Mouse (Mus musculus): Measurements from ENCODE around the gene Upp1. TPM values are rescaled to one million over a fixed set of nuclear protein-coding genes. Genes with fewer than 3 reads are reported as not detected.
A peak's percentile ranks its signal among the peaks of the same experiment; 100 is the strongest.
"Not testable (repeated sequence)": the region's sequence is repeated elsewhere in the genome, so short reads cannot be mapped to it uniquely, and the experiment has no call there.

The Upp1 gene
- polyA plus RNA-seq, 1 experiment from 2014 or later: 3.2 TPM

DNA sequence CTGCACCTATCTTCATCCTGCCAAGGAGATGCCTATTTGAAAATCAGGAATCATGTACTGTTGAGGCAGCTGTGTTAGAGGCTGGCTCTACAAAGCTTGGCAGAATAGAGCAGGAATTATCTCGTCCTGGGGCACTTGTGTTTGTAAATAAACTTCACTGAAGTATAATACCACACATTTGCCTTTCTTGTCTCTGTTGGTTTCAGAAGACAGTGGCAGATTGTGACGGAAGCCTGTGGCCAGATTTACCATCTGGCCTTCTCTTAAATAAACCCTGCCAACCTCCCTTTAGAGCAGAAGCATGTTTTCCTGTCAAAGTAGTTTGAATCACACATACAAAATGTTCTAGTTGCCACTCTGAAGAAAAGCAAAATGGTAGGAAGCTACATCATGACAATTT, 10.2 kb downstream of the Upp1 start:
- H3K4me1 ChIP-seq: no peaks in the 10 kb centered on the region
- no peak overlapping the region for H3K9ac ChIP-seq
- no peaks in the 10 kb centered on the region for H3K9me3 ChIP-seq (replicated peaks)
- WGBS: 57% methylated on average over 2 of the region's 2 CpGs
- no peaks in the 10 kb centered on the region for H3K36me3 ChIP-seq (ENCODE audit: poor library complexity, severe bottlenecking)
- H3K27me3 ChIP-seq: no peaks in the 10 kb centered on the region
- no peak overlapping the region for H3K27ac ChIP-seq
- no peak overlapping the region for H3K4me2 ChIP-seq
- ATAC-seq: peak; percentile 61; the same call in 1 of the 2 replicates
- no peak overlapping the region for H3K4me3 ChIP-seq

DNA sequence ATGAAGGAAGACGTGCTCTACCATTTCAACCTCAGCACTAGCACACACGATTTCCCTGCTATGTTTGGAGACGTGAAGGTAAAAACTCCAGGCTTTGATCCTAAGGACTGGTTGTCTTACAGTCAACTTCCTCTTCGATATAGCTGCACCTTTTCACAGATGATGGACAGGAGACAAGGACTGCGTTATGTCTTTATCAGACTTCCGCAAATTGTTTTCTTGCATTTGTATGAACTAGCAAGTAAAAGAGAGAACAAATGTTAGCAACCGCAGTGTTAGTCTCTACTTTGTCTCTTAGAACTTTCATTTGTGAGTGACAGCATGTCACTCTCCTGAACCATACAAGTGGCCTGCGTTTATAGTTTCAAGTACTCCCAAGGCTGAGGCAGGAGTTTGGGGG, 11.6 kb downstream of the Upp1 start:
- no peak overlapping the region for H3K4me2 ChIP-seq
- no peaks in the 10 kb centered on the region for H3K9me3 ChIP-seq (replicated peaks)
- H3K27ac ChIP-seq: no peak overlapping the region
- no peaks in the 10 kb centered on the region for H3K4me1 ChIP-seq
- H3K27me3 ChIP-seq: no peaks in the 10 kb centered on the region
- H3K9ac ChIP-seq: no peak overlapping the region
- H3K36me3 ChIP-seq (ENCODE audit: poor library complexity, severe bottlenecking): no peaks in the 10 kb centered on the region
- WGBS: 94% methylated on average over 8 of the region's 8 CpGs
- ATAC-seq: no peak
- no peak overlapping the region for H3K4me3 ChIP-seq

DNA sequence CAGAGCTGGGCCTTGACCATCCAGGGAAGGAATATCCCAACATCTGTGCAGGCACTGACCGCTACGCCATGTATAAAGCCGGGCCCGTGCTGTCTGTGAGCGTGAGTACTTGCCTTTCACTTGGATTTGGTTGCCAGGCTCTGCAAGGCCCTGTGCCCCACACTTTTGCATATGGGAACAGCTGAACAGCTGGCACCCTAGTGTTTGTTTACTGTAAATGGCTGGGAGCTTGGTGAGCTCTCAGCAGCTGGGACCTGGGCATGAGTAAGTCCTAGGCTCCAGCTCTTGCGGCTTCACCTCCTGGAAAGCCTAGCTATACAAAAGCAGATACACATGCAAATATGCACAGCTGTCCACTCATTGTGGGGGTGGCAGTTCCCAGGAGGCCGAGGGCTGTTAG, 13.8 kb downstream of the Upp1 start:
- H3K27me3 ChIP-seq: no peaks in the 10 kb centered on the region
- no peaks in the 10 kb centered on the region for H3K36me3 ChIP-seq (ENCODE audit: poor library complexity, severe bottlenecking)
- no peak overlapping the region for H3K4me3 ChIP-seq
- H3K27ac ChIP-seq: no peak overlapping the region
- no peaks in the 10 kb centered on the region for H3K4me1 ChIP-seq
- H3K9me3 ChIP-seq (replicated peaks): no peaks in the 10 kb centered on the region
- WGBS: 81% methylated on average over 7 of the region's 7 CpGs
- H3K9ac ChIP-seq: no peak overlapping the region
- ATAC-seq: no peak
- H3K4me2 ChIP-seq: no peak overlapping the region

DNA sequence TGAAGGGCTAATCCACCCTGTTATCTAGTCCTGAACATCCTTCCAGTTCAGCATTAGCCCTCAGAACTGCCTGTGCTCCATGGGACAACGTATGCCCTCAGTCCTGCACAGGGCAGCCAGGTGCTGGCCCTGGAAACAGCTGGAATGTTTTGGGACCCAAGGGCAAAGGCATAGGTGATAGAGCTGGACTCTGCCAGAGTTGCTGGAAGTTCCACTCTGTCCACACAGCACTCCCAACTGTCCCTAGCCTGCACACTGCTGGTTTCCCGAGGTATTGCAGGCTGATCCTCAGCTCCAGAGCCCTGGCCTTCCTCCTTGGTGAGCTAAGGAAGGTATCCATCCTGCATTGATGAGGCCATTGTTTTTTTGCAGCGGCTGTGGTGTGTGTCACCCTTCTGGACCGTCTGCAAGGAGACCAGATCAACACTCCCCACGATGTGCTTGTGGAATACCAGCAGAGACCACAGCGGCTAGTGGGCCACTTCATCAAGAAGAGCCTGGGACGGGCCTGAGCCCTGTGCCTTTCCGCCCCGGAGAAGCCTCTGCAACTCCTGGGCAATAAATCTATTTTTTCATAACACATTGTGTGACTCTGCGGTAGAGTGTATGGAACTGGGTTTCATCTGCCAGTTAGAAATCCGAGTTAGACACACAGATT, 17.8 kb downstream of the Upp1 start:
- H3K27ac ChIP-seq: no peak overlapping the region
- H3K27me3 ChIP-seq: no peaks in the 10 kb centered on the region
- no peak overlapping the region for H3K4me3 ChIP-seq
- WGBS: 72% methylated on average over 11 of the region's 11 CpGs
- no peaks in the 10 kb centered on the region for H3K36me3 ChIP-seq (ENCODE audit: poor library complexity, severe bottlenecking)
- no peaks in the 10 kb centered on the region for H3K4me1 ChIP-seq
- no peak overlapping the region for H3K9ac ChIP-seq
- no peak overlapping the region for H3K4me2 ChIP-seq
- peak; percentile 30; the same call in 1 of the 2 replicates for ATAC-seq
- no peaks in the 10 kb centered on the region for H3K9me3 ChIP-seq (replicated peaks)

DNA sequence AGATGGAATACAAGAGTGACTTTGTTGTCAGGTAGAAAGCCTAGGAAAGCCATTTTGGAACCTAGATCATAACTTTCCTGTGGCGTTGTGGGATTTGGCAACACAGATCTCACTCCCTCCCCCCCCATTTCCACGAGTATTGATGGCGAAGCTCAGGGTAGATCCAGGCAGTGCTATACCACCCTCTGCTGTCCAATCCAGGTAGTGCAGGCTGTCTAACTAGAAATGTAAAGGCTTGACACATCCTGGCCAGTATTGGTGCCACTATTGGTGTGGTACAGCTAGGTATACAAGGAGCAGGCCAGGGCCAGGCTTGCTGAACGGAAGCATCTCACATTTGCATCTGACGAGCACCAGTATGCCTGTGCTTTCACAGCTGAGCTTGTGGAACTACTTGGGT, 18.6 kb downstream of the Upp1 start:
- no peak overlapping the region for H3K4me3 ChIP-seq
- no peaks in the 10 kb centered on the region for H3K9me3 ChIP-seq (replicated peaks)
- peak; percentile 71 for ATAC-seq

DNA sequence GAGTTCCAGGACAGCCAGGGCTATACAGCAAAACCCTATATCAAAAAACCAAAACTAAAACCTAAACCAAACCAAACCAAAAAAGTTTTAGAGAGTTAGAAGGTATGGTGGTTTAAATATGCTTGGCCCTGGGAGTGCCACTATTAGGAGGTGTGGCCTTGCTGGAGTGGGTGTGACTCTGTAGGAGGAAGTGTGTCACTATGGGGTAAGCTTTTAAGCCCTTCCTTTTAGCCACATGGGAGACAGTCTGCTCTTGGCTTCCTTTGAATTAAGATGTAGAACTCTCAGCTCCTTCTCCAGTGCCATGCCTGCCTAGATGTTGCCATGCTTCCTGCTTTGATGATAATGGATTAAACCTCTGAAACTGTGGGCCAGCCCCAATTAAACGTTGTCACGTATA, 27.2 kb downstream of the Upp1 start:
- Histone ChIP-seq H3K4me1 (no peaks in the 10 kb centered on the region), H3K27me3 (no peaks in the 10 kb centered on the region), H3K9me3 (replicated peaks) (no peaks in the 10 kb centered on the region; the same call in 1 of the 2 replicates), H3K9ac (no peak overlapping the region), H3K36me3 (ENCODE audit: poor library complexity, severe bottlenecking) (no peaks in the 10 kb centered on the region), H3K4me2 (no peak overlapping the region), H3K4me3 (no peak overlapping the region), H3K27ac (no peak overlapping the region)
- no peak for ATAC-seq
- WGBS: 89% methylated on average over 2 of the region's 2 CpGs

More for the DNA sequence above, 18.6 kb downstream of the Upp1 start:
- no peak overlapping the region for H3K27ac ChIP-seq
- no peaks in the 10 kb centered on the region for H3K36me3 ChIP-seq (ENCODE audit: poor library complexity, severe bottlenecking)
- H3K27me3 ChIP-seq: no peaks in the 10 kb centered on the region
- H3K4me2 ChIP-seq: no peak overlapping the region
- no peaks in the 10 kb centered on the region for H3K4me1 ChIP-seq
- 16% methylated on average over 5 of the region's 5 CpGs for WGBS
- H3K9ac ChIP-seq: no peak overlapping the region

DNA sequence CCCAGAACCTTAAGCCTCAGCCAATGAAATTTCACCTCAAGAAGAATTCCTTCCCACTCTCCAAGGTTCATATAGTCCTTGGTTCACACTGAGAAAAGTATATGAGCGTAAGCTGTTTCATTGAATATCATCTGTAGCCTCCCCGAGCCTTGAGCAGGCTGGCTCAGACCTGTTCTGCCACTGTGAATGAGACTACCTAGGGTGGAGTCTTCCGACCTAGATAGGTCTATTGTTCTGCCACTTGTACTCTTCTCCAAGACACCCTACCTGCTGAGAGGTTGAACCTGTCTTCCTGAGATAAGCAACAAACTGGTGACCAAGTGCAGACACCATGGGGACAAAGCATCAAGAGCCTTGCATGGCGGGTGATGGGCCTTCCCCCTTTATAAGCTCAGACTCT, 28.2 kb downstream of the Upp1 start:
- no peaks in the 10 kb centered on the region for H3K36me3 ChIP-seq (ENCODE audit: poor library complexity, severe bottlenecking)
- no peak overlapping the region for H3K4me3 ChIP-seq
- no peak for ATAC-seq
- no peak overlapping the region for H3K4me2 ChIP-seq
- 87% methylated on average over 4 of the region's 4 CpGs for WGBS
- H3K27me3 ChIP-seq: no peaks in the 10 kb centered on the region
- no peaks in the 10 kb centered on the region for H3K4me1 ChIP-seq
- no peak overlapping the region for H3K9ac ChIP-seq
- H3K27ac ChIP-seq: no peak overlapping the region
- no peaks in the 10 kb centered on the region; the same call in 1 of the 2 replicates for H3K9me3 ChIP-seq (replicated peaks)

DNA sequence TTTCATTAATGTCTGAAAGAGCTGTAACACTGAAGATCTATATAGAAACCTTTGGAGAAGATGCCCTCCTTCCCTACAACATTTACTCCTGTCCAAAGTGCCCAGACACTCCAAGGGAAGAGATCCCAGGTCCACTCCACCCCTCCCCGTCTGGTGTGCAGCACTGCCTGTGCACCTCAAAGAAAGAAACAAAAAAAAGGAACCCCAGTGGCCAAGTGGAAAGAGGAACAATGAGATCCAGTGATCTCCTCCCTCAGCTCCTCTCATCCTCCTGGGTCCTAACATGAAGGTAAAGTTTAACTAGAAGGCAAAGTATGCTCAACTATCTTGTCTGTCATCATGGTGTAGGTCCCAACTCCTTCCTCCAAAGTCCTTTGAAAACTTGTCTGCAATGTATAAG, 28.8 kb downstream of the Upp1 start:
- no peak overlapping the region for H3K4me2 ChIP-seq
- H3K9me3 ChIP-seq (replicated peaks): no peaks in the 10 kb centered on the region; the same call in 1 of the 2 replicates
- H3K9ac ChIP-seq: no peak overlapping the region
- H3K36me3 ChIP-seq (ENCODE audit: poor library complexity, severe bottlenecking): no peaks in the 10 kb centered on the region
- H3K4me3 ChIP-seq: no peak overlapping the region
- no peaks in the 10 kb centered on the region for H3K27me3 ChIP-seq
- 94% methylated on average over 1 of the region's 1 CpGs for WGBS
- no peak overlapping the region for H3K27ac ChIP-seq
- ATAC-seq: no peak
- H3K4me1 ChIP-seq: no peaks in the 10 kb centered on the region

DNA sequence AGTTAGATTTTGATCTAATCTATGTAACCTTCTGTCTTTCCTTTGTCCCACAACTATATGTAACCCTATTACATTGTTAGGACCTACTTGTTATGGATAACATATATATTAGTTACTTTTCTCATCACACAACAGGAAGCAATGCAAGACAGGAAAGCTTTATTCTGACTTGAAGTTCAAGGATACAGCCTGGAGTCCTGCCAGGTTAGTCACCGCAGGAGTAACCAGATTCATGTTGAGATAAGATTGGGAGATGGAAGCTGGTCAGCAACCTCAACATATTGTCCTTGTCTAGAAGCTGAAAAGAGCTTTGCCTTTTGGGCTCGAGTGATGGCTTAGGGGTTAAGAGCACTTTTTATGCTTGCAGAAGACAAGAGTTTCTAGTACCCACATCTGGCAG, 30.3 kb downstream of the Upp1 start:
- Histone ChIP-seq H3K4me3 (no peak overlapping the region), H3K9me3 (replicated peaks) (no peaks in the 10 kb centered on the region; the same call in 1 of the 2 replicates), H3K27me3 (no peaks in the 10 kb centered on the region), H3K36me3 (ENCODE audit: poor library complexity, severe bottlenecking) (no peaks in the 10 kb centered on the region), H3K9ac (no peak overlapping the region), H3K27ac (no peak overlapping the region), H3K4me1 (no peaks in the 10 kb centered on the region), H3K4me2 (no peak overlapping the region)
- 88% methylated on average over 2 of the region's 2 CpGs for WGBS
- no peak for ATAC-seq

DNA sequence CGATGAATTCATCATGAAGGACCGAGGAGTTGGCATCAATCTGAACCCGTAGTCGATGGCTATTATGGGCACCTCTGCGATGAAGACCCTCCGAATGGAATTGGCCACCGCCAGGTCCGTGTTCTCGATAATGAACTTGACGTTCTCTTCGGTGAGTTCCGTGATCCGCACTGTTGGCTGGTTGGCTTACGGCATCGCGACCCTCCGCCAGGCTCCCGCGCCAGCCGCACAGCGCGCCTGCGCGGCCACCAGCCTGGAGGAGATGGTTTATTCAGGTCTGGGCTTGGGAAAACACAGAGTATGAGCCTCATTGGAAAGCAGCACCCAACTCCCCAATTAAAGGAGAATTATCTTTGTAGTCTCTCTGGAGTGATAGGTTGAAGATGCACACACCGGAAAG, 32.5 kb downstream of the Upp1 start:
- 86% methylated on average over 25 of the region's 25 CpGs for WGBS
- not testable (repeated sequence) for H3K27ac ChIP-seq; H3K9me3 ChIP-seq (replicated peaks); H3K4me3 ChIP-seq; H3K36me3 ChIP-seq (ENCODE audit: poor library complexity, severe bottlenecking); H3K27me3 ChIP-seq; H3K4me2 ChIP-seq; ATAC-seq; H3K4me1 ChIP-seq; H3K9ac ChIP-seq

DNA sequence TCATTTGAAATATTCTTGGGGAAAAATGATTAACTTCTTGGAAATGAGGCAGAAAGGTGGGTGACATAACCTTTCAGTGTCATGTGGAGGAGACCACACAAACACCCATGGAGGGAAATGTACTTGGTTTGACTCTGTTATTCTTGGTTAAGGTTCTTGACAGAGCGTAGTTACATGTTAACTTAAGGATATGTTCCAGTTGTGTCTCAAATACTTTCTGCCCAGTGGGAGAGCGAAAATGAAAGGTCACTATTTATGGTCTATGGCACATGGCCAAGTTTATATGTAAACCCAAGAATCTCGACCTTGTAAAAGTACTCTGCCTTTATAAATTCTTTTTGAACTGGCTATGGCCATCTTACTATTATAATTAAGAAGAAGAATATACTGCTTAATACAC, 42.0 kb downstream of the Upp1 start:
- Histone ChIP-seq H3K4me3 (no peak overlapping the region), H3K4me2 (no peak overlapping the region), H3K4me1 (no peaks in the 10 kb centered on the region), H3K9ac (no peak overlapping the region), H3K36me3 (ENCODE audit: poor library complexity, severe bottlenecking) (no peaks in the 10 kb centered on the region), H3K9me3 (replicated peaks) (no peaks in the 10 kb centered on the region), H3K27me3 (no peaks in the 10 kb centered on the region), H3K27ac (no peak overlapping the region)
- 76% methylated on average over 3 of the region's 3 CpGs for WGBS
- ATAC-seq: no peak

DNA sequence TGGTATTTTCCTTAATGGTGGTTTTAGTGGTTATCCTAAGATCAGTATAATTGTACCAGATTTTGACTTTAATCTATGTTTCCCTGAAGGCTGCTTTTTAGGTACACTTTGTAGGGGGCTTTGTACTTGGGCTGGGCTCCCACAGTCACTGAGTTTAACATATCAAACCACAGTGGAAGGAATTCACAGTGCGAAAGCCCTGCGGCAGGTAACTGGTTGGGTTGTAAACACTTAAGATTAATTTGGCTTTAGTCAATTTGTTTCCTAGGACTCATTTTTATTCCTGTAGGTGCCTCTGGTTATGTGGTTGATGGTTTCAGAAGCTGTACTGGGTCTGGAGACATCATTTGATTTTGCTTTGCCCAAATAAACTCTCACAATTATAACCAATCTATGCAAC, 49.4 kb downstream of the Upp1 start:
- 93% methylated on average over 2 of the region's 2 CpGs for WGBS

DNA sequence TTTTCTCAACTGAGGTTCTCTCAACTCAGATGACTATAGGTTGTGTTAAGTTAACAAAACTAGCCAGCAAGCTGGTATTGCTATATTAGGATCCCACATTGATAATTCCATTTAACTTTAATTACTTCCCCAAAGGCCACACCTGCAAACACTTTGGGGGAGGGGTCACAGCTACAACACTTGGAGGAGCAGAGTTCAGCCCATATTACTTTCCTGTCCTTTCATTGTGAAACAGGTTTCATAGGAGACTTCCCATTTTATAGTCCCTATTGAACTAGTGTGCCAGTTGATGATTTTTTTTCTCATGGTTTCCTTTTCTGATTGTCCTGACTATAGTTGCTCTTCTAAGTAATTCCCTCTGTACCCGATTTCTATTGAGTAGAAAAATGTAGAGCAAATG, 63.6 kb downstream of the Upp1 start:
- no peak overlapping the region for H3K4me3 ChIP-seq
- H3K9ac ChIP-seq: no peak overlapping the region
- ATAC-seq: no peak
- no peak overlapping the region for H3K27ac ChIP-seq
- no peaks in the 10 kb centered on the region for H3K4me1 ChIP-seq
- H3K27me3 ChIP-seq: no peaks in the 10 kb centered on the region
- no peaks in the 10 kb centered on the region for H3K36me3 ChIP-seq (ENCODE audit: poor library complexity, severe bottlenecking)
- WGBS: 91% methylated on average over 1 of the region's 1 CpGs
- no peaks in the 10 kb centered on the region for H3K9me3 ChIP-seq (replicated peaks)
- no peak overlapping the region for H3K4me2 ChIP-seq

More for the DNA sequence above, 49.4 kb downstream of the Upp1 start:
- no peaks in the 10 kb centered on the region for H3K4me1 ChIP-seq
- H3K36me3 ChIP-seq (ENCODE audit: poor library complexity, severe bottlenecking): no peaks in the 10 kb centered on the region
- no peak overlapping the region for H3K9ac ChIP-seq
- H3K9me3 ChIP-seq (replicated peaks): no peaks in the 10 kb centered on the region
- H3K27ac ChIP-seq: no peak overlapping the region
- H3K27me3 ChIP-seq: no peaks in the 10 kb centered on the region
- no peak overlapping the region for H3K4me2 ChIP-seq
- ATAC-seq: no peak
- no peak overlapping the region for H3K4me3 ChIP-seq
